Mouse (Mus musculus) kidney, embryonic 15.5 days (tissue): ENCODE results near the gene Nacad. TPM values are rescaled to one million over a fixed set of nuclear protein-coding genes. Genes with fewer than 3 reads are reported as not detected.
A peak's percentile ranks its signal among the peaks of the same experiment; 100 is the strongest.

Experiments used
- ATAC-seq: fragments of 200-750 bp; cut with Nextera tagmentation; replicated peaks from 2 replicates; pipeline ENCODE4 v1.8.0; 2017; ENCODE audit warnings: moderate TSS enrichment; ENCODE audit not compliant: low FRiP score
- H3K27ac ChIP-seq: fragments of 300-500 bp; sonication (generic); 2 replicates; pipeline ENCODE4 v1.5.1; 2015; ENCODE audit warnings: mild to moderate bottlenecking, inconsistent platforms
- H3K27me3 ChIP-seq: fragments of 300-500 bp; sonication (generic); 2 replicates; pipeline ENCODE4 v1.6.1; 2015; ENCODE audit warnings: inconsistent platforms
- H3K36me3 ChIP-seq: fragments of 300-500 bp; sonication (generic); 2 replicates; pipeline ENCODE4 v1.6.1; 2015; ENCODE audit warnings: inconsistent platforms
- H3K4me1 ChIP-seq: fragments of 300-500 bp; sonication (generic); 2 replicates; pipeline ENCODE4 v1.6.1; 2015; ENCODE audit warnings: inconsistent platforms
- H3K4me2 ChIP-seq: fragments of 300-500 bp; sonication (generic); 2 replicates; pipeline ENCODE4 v1.6.1; 2015; ENCODE audit warnings: moderate library complexity, mild to moderate bottlenecking, inconsistent platforms
- H3K4me3 ChIP-seq: fragments of 300-500 bp; sonication (generic); replicated peaks from 2 replicates; pipeline ENCODE4 v1.5.1; 2015; ENCODE audit warnings: mild to moderate bottlenecking, inconsistent platforms
- H3K9ac ChIP-seq: fragments of 300-500 bp; sonication (generic); 2 replicates; pipeline ENCODE4 v1.6.1; 2015; ENCODE audit warnings: mild to moderate bottlenecking, inconsistent platforms
- H3K9me3 ChIP-seq: fragments of 300-500 bp; sonication (generic); replicated peaks from 2 replicates; pipeline ENCODE4 v1.6.1; 2016; ENCODE audit warnings: inconsistent platforms
- WGBS: fragments of 180-500 bp; shearing (Covaris S2); methylation state at CpG from one replicate; pipeline ENCODE4 v1.1.7; 2015; ENCODE audit warnings: mixed read lengths; 5-methylcytosine and 5-hydroxymethylcytosine counted together
- polyA plus RNA-seq: library from polyadenylated mRNA; unstranded; fragments of >200 nt; fragmentation: Nextera tagmentation; extraction: Ambion mirVana; gene quantifications from 2 replicates; pipeline ENCODE4 v1.2.1, GENCODE M21; 2015

The Nacad gene
- polyA plus RNA-seq, 1 experiment from 2014 or later = 3.7 TPM

- H3K4me2 ChIP-seq = no peak overlapping the region
- no peak overlapping the region for H3K4me3 ChIP-seq
- no peak overlapping the region for H3K27ac ChIP-seq
- no peak for ATAC-seq
- whole genome bisulfite sequencing = 53% methylated on average over 20 of the region's 20 CpGs
- H3K4me1 ChIP-seq = peaks cover 51% of the 10 kb centered on the region
- H3K36me3 ChIP-seq = peaks cover 15% of the 10 kb centered on the region
- H3K9ac ChIP-seq = 0 out of 2 replicates have a peak overlapping the region, but pooled peaks have one; percentile 2
- peaks cover 25% of the 10 kb centered on the region for H3K27me3 ChIP-seq
- H3K9me3 ChIP-seq = no peaks in the 10 kb centered on the region
Measured at GRCm38 (mm10) chr11:6601649-6602480, 4.0 kb downstream of the Nacad start.

DNA sequence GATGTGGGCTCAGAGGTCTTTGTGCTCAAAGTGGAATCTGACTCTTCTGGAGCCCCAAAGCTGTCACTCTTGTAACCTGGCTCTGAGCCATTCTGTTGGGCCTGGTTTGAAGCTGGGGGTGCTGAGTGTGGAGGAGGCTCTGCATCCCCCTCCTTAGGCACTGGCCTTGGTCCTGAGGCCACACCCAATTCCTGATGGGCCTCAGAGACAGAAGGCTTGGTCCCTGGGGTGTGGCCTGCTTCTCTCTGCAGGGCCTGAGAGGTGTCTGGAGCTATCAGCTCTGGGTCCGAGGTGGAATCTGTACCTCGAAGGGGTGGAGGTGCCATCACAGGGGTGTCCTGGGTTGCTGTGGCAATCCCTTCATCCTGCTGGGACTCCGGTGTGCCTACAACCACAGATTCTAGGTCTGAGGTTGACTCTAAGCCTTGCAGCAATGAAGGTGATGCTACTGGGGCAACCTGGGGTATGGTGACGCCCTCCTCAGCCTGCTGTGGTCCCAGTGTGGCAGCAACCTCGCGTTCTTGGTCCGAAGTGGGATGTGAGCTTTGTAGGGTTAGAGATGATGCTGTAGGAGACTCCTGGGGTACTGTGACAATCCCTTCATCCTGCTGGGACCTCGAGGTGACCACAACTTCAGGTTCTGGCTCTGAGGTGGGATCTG lies 5.4 kb downstream of the Nacad start:
- peaks cover 30% of the 10 kb centered on the region for H3K36me3 ChIP-seq
- H3K9me3 ChIP-seq = no peaks in the 10 kb centered on the region
- no peak overlapping the region for H3K4me3 ChIP-seq
- WGBS = 81% methylated on average over 8 of the region's 8 CpGs
- peaks cover 11% of the 10 kb centered on the region for H3K27me3 ChIP-seq
- H3K27ac ChIP-seq = no peak overlapping the region
- no peak overlapping the region for H3K9ac ChIP-seq
- ATAC-seq = no peak
- no peak overlapping the region for H3K4me2 ChIP-seq
- H3K4me1 ChIP-seq = peaks cover 46% of the 10 kb centered on the region

DNA sequence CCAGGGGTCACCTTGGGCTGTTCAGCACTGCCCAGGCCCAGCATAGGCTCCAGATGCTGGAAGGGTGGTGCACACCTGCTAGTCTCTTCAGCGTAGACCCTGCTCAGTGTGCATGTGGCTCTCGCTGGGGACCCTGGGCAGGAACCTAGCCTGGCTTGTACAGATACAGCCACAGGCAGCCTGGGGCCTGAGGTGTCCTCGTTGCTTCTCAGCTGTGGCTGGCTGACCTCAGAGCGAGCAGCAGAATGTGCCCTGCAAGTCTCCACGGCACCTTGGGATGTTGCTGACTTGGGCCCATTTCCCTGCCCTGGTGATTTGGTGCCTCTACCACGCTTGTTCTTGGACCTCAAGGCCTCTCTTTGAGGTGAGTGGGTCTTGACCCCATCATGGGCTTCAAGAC lies 6.0 kb downstream of the Nacad start:
- ATAC-seq = no peak
- no peak overlapping the region for H3K4me2 ChIP-seq
- no peaks in the 10 kb centered on the region for H3K9me3 ChIP-seq
- no peak overlapping the region for H3K27ac ChIP-seq
- 80% methylated on average over 6 of the region's 6 CpGs for WGBS
- peaks cover 36% of the 10 kb centered on the region for H3K36me3 ChIP-seq
- H3K4me1 ChIP-seq = peaks cover 40% of the 10 kb centered on the region
- no peak overlapping the region for H3K9ac ChIP-seq
- H3K4me3 ChIP-seq = no peak overlapping the region
- peaks cover 5% of the 10 kb centered on the region for H3K27me3 ChIP-seq

DNA sequence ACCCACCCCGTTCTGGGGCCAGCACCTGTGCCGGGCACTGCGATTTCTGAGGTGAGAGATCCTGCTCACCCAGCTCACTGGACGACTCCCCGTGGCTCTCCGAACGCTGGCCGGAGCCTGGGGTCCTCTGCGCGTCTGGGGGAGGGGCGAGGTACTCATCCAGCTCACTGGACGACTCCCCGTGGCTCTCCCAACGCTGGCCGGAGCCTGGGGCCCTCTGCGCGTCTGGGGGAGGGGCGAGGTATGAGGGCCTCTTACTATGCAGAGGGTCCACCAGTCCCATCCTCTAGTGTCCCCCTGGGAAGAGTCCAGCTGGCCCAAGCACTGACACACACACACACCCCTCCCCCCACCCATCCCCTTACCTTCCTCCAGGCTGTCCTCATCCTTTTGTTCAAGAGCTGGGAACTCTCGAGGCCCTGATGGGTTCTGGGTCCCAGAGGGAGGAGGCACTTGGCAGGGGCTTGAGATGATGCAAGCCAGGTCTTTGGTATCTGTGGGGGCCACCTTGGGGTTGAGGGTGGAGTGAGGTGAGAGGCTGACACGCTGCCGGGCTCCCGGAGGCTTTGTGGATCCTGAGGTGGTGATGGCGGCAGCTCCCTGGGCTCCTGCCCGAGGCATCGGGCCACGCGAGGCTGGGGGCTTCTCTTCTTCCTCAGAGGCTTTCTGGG lies 6.7 kb downstream of the Nacad start:
- peaks cover 33% of the 10 kb centered on the region for H3K4me1 ChIP-seq
- H3K36me3 ChIP-seq = peaks cover 43% of the 10 kb centered on the region
- WGBS = 20% methylated on average over 27 of the region's 27 CpGs
- H3K9ac ChIP-seq = no peak overlapping the region
- H3K27me3 ChIP-seq = no peaks in the 10 kb centered on the region; the same call in 1 of the 2 replicates
- no peak overlapping the region for H3K4me3 ChIP-seq
- H3K9me3 ChIP-seq = no peaks in the 10 kb centered on the region
- H3K4me2 ChIP-seq = peak overlapping the region; percentile 26
- peak; percentile 38 for ATAC-seq
- H3K27ac ChIP-seq = no peak overlapping the region

GRCm38 (mm10) chr11:6598191-6598889 lies 7.5 kb downstream of the Nacad start:
- H3K4me2 ChIP-seq = peak overlapping the region; percentile 26
- 54% methylated on average over 19 of the region's 19 CpGs for WGBS
- H3K27me3 ChIP-seq = no peaks in the 10 kb centered on the region
- no peak overlapping the region for H3K4me3 ChIP-seq
- peaks cover 27% of the 10 kb centered on the region for H3K4me1 ChIP-seq
- no peaks in the 10 kb centered on the region for H3K9me3 ChIP-seq
- no peak overlapping the region for H3K27ac ChIP-seq
- H3K9ac ChIP-seq = no peak overlapping the region
- peaks cover 51% of the 10 kb centered on the region for H3K36me3 ChIP-seq
- ATAC-seq = no peak

DNA sequence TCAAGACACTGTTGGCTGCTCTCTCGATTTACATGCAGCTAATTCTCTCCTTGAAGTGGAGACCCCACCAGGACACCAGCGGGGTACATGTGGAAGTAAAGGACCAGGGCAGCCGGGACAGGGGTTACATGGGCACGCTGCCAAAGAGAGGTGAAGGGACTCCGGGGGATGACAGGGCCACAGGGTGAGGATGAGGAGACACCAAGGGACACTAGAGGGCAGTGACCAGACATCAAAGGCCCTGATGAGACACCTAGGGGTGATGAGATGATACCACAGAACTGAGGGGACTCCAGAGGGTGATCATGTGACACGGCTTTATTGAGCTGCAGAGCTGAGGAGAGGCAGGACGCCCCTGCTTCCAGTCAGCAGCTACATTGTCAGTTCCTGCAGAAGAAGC lies 8.3 kb downstream of the Nacad start:
- 69% methylated on average over 7 of the region's 7 CpGs for WGBS
- Histone ChIP-seq H3K27me3 (no peaks in the 10 kb centered on the region), H3K36me3 (peaks cover 59% of the 10 kb centered on the region)

GRCm38 (mm10) chr11:6596616-6597015 lies 9.2 kb downstream of the Nacad start:
- Histone ChIP-seq H3K27me3 (no peaks in the 10 kb centered on the region), H3K4me3 (no peak overlapping the region), H3K27ac (no peak overlapping the region), H3K4me2 (no peak overlapping the region), H3K4me1 (peaks cover 19% of the 10 kb centered on the region), H3K36me3 (peaks cover 68% of the 10 kb centered on the region), H3K9me3 (no peaks in the 10 kb centered on the region), H3K9ac (no peak overlapping the region)
- ATAC-seq = no peak
- WGBS = 84% methylated on average over 3 of the region's 3 CpGs

More for the DNA sequence above, 8.3 kb downstream of the Nacad start:
- H3K4me1 ChIP-seq = peaks cover 27% of the 10 kb centered on the region
- H3K4me2 ChIP-seq = no peak overlapping the region
- H3K27ac ChIP-seq = no peak overlapping the region
- H3K4me3 ChIP-seq = no peak overlapping the region
- ATAC-seq = no peak
- H3K9me3 ChIP-seq = no peaks in the 10 kb centered on the region
- no peak overlapping the region for H3K9ac ChIP-seq

- peaks cover 72% of the 10 kb centered on the region for H3K36me3 ChIP-seq
- H3K9ac ChIP-seq = no peak overlapping the region
- H3K27ac ChIP-seq = no peak overlapping the region
- no peak for ATAC-seq
- no peaks in the 10 kb centered on the region for H3K27me3 ChIP-seq
- no peaks in the 10 kb centered on the region for H3K9me3 ChIP-seq
- 96% methylated on average over 6 of the region's 6 CpGs for WGBS
- H3K4me2 ChIP-seq = no peak overlapping the region
- H3K4me3 ChIP-seq = no peak overlapping the region
- peaks cover 18% of the 10 kb centered on the region for H3K4me1 ChIP-seq
Measured at GRCm38 (mm10) chr11:6596205-6596604, 9.6 kb downstream of the Nacad start.

GRCm38 (mm10) chr11:6595339-6595738 lies 10.5 kb downstream of the Nacad start:
- no peak overlapping the region for H3K27ac ChIP-seq
- ATAC-seq = no peak
- H3K4me2 ChIP-seq = no peak overlapping the region
- no peak overlapping the region for H3K9ac ChIP-seq
- WGBS = 84% methylated on average over 5 of the region's 5 CpGs
- no peak overlapping the region for H3K4me3 ChIP-seq
- no peaks in the 10 kb centered on the region for H3K9me3 ChIP-seq
- no peaks in the 10 kb centered on the region for H3K27me3 ChIP-seq
- H3K4me1 ChIP-seq = peaks cover 18% of the 10 kb centered on the region
- H3K36me3 ChIP-seq = peaks cover 81% of the 10 kb centered on the region

- Histone ChIP-seq H3K27me3 (no peaks in the 10 kb centered on the region), H3K4me1 (peaks cover 18% of the 10 kb centered on the region), H3K4me2 (no peak overlapping the region), H3K9me3 (no peaks in the 10 kb centered on the region), H3K4me3 (no peak overlapping the region), H3K9ac (no peak overlapping the region), H3K36me3 (peaks cover 86% of the 10 kb centered on the region), H3K27ac (no peak overlapping the region)
- ATAC-seq = no peak
- WGBS = 80% methylated on average over 6 of the region's 6 CpGs
Measured at GRCm38 (mm10) chr11:6594845-6595244, 11.0 kb downstream of the Nacad start.

DNA sequence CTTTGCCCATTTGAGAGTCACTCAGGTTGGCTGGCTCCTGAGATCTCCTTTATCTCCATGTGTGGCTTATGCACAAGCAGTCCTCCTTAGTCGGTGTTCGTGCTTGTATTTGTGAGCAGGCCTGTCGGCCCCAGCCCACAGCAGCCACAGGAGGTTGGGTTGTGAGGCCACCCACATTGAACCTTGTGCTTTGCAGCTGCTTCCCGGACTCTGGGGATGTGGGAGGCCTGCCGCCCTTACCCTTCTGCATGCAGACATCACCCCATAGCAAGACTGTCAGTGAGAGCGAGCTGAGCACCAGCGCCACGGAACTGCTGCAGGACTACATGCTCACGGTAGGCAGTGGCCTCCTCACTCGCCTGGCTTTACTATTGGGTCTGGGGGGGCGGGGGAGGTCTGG lies 12.4 kb downstream of the Nacad start:
- Histone ChIP-seq H3K9me3 (no peaks in the 10 kb centered on the region), H3K27me3 (no peaks in the 10 kb centered on the region), H3K27ac (no peak overlapping the region), H3K4me3 (no peak overlapping the region), H3K9ac (no peak overlapping the region), H3K4me1 (peaks cover 6% of the 10 kb centered on the region), H3K36me3 (peaks cover 100% of the 10 kb centered on the region), H3K4me2 (no peak overlapping the region)
- WGBS = 78% methylated on average over 11 of the region's 11 CpGs
- ATAC-seq = no peak
